Mouse (Mus musculus): Measurements from ENCODE around the gene Lrrc25.
"Not testable (repeated sequence)": the region's sequence is repeated elsewhere in the genome, so short reads cannot be mapped to it uniquely, and the experiment has no call there.

The Lrrc25 gene

DNA sequence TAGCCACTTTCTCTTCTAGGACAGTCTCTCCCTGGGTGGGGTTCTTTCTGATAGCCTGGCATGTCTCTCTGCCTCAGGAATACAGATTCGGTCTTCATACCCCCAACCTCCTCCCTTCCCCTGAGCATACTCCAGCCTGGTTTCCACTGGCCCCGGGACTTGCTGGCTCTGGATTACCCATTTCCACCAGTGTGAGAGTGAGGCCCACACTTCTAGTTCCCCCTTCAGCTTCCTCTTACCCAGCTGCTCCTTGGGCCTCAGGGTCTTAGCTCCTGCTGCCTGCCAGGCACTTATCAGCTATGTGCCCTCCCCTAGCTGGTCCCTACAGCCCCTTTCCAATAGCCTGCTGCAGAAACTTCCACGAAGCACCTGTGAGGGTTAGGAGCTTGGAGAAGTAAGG lies at the start of gene Lrrc25:
Lrrc25 (plus strand) TSS at position 262 of the 400 bp plus-strand sequence.
- DNase-seq, result no peak

DNA sequence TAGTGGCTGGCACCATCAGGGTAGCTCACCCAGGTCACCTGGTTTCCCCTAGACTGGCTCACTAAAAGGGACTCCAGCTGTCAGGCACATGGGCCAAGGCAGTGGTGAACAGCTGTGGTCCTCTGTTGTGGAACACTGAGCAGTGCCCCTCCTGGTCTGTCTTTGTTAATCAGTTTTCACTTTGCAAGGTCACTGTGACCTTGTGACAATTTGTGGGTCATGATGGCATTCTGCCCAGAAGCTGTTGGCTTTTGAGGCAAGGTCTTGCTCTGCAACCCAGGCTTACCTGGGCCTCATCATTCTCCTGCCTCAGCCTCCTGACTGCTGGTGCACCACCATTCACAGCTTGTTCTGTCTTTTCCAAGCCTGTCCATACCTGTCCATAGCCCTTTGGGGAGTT lies 45.6 kb upstream of the Lrrc25 start:
- no peak for DNase-seq

DNA sequence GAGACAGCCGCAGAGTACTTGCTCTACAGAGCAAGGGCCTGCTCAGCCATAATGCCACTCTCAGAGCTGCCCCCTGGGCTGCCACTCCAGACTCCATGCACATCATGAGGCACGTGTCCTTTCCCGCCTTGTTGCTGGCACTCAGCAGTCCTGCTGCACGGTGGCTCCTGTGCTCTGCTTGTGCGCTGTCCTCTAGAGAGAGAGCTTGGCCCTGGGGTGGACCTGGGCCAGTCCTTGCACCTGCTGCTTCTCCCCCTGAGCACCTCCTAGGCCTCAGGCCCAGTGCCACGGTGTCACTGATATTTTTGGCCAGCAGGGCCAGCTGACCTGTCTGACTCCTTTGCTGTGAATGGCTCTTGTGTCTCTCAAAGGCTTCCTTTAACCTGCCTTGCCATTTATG lies 45.0 kb upstream of the Lrrc25 start:
- no peak for DNase-seq

DNA sequence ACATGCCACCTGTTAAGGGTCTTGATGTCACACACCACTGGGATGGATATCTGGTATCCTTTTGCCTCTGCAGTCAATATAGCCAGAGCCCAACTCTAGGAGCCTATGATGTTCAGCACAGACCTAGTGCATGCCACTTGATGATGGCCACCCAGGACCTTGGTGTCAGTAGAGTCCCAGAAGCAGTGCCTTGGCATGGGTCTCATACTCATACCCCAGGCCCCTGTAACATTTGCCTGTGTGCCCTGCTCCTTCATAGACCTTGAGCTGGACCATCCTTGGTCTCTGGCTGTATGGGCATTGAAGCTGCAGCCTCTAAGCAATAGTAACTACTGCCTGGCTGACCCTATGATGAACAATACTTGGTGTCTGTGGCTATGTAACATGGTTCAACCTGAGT lies 41.7 kb upstream of the Lrrc25 start:
- DNase-seq, result no peak

DNA sequence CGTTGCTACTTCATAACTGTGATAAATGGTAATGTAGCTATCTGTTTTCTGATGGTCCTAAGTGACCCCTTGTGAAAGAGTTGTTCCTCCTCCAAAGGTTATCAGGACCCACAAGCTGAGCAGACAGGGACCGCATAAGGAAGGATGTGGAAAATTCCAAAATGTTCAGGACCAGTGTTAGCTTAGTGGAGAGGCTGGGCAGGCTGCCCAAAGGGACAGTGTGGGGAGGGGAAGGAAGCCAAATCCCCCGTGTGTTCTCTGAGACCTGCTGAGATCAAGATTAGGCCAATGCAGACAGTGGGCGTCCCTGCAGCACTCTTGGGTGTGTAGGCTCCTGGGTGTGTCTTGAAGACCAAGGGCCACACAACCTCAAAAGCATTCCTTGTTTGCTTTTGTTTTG lies 41.0 kb upstream of the Lrrc25 start:
- peak; percentile 76 to 83 for DNase-seq

DNA sequence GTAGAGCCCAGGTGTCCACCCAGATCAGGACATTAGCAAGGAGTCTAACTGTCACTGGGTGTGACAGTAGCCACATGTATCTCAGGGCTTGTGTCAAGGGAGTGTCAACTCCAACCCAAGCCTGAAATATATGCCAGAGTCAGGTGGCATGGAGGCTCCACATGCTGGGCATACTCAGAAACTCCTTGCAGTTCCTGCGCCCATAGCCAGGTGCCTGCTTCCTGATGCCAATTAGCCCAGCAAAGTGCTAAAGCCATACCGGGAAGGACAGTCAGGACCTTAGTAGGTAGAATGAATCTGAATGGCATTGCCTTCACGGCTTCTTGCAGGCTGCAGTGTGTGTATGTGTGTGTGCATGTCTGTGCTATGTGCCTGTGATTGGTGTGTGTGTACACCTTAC lies 38.7 kb upstream of the Lrrc25 start:
- no peak for DNase-seq

DNA sequence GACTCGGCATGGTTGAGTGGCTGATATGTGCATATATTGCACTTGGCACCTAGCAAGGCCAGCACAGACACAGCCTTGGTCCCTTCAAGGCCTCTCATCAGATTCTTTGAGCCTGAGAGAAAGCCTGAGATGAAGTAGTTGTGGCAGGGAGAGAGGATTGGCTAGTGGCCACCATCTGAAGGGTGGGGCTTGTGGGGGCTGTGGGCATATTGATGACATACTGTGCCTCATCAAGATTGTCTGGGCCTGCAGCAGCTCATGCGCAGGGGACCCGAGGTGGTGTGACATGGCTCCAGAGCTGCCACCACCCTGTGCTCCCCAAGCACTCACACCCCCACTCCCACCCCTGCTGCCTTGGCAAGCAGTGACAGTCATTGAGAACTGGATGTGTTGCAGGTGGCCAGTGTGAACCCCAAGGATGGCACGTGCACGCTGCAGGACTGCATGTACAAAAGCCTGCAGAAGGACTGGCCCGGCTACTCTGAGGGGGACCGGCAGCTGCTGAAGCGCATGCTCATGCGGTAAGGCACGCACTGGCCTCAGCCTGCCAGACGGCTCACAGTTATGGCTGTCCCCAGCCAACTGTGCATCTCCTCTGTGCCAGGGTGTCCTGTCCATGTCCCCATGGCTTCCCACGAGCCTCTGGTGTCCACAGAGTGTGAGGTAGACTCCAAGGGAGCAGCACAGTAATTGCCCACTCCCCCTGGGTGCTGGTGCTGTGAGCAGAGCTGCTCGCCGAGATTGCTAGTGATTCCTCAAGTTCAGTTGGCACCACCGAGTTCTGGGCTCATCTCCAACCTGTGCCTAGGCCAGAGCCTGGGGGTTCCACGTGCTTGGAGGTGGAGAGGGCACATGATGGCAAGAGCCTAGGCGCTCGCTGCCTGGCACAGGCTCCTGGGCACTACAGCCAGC lies 32.2 kb upstream of the Lrrc25 start:
- DNase-seq, result no peak

DNA sequence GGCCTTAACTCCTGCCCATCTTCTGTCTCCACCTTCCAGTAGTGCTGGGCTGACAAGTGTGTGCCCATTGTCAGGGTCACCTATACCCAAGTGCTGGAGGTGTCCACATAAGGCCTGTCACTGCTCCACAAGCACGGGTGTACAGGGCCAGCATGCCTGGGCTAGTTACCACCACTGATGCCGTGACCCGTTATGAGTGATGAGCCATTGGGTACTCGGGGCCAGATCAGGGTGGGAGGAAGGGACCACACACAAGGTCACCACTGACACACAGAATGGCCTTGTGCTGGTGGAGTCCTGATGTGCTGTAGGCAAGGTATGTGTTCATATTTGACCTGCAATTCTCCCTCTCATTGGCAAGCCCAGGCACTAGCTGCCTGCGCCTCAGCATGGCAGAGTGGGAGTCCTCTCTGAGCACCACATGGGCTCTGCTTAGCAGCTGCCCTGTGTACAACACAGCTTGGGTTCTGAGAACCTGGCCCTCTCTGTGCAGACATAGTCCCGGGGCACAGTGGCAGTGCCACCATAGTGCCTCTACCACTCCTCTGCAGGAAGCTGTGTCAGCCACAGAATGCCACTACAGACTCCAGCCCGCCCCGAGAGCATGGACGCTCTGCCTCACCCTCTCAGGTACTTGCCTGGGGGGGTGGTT lies 31.2 kb upstream of the Lrrc25 start:
- DNase-seq, result no peak

DNA sequence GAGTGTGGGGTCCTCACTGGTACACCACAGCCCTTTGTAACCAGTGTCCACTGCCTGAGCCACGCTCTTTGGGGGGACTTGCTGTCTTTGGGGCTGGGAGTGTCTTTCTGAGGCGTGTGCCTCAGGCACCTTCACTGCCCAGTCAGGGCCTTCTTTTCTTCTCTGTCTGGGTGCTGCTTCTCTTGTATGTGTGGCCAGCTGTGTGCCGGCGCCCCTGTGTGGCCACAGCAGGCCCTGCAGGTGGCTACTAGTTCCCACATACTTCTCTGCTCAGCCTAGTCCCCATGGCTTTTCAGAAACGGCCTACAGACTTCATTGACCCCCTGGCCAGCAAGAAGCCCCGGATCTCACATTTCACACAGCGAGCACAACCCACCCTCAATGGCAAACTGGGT lies 30.7 kb upstream of the Lrrc25 start:
- DNase-seq, result peak; percentile 76 to 84

DNA sequence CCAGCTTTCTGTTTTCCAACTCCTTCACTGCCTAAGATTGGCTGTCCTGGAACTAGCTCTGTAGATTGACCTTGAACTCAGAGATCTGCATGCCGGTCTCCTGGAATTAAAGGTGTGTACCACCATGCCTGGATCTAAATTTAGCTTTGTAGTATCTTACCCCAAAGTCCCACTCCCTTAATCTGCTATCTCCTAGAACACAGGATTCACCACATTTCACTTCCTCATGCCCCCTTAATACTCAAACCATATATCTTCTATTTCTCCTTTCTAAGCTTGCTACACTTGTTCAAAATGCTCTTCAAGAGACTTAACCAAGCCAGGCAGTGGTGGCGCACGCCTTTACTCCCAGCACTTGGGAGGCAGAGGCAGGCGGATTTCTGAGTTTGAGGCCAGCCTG lies 28.0 kb upstream of the Lrrc25 start:
- not testable (repeated sequence) for DNase-seq

DNA sequence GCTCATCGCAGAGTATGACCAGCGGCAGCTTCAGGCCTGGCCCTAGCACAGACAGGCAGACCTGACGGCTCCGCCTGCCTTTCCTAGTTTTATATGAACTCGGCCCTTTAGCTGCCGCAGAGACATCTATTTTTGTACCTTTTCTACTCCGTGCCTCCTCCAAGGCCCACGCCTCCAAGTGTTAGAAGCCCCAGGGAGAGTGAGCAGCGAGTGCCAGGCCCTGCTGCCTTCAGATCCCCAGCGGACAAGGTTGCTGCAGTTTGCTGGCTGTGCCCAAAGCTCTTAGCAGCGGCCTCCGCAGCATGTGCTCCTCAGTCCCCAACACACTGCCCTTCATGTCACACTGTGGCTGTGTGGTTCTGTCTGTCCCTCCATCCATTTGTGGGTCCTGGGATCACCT lies 24.4 kb upstream of the Lrrc25 start:
- no peak for DNase-seq

DNA sequence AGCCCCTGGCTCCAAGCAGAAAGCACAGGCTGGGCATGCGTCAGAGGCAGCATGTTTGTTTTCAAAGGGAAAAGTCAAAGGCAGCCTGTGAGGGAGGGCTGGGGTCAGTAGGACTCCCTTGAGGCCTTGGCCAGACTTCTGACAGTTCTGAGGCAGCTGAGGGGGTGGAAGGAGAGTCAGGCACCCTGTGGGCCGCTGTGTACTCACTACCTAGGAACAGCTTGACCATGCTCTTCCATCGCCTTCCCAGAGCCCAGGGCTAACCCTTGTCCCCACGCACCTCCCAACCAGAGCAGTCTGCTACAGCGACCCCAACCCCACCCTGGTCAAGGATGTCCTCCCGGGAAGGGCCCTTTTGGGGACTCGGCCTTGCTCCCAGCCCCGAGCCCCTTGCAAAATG lies 22.8 kb upstream of the Lrrc25 start:
- DNase-seq, result peak; percentile 49 to 70

DNA sequence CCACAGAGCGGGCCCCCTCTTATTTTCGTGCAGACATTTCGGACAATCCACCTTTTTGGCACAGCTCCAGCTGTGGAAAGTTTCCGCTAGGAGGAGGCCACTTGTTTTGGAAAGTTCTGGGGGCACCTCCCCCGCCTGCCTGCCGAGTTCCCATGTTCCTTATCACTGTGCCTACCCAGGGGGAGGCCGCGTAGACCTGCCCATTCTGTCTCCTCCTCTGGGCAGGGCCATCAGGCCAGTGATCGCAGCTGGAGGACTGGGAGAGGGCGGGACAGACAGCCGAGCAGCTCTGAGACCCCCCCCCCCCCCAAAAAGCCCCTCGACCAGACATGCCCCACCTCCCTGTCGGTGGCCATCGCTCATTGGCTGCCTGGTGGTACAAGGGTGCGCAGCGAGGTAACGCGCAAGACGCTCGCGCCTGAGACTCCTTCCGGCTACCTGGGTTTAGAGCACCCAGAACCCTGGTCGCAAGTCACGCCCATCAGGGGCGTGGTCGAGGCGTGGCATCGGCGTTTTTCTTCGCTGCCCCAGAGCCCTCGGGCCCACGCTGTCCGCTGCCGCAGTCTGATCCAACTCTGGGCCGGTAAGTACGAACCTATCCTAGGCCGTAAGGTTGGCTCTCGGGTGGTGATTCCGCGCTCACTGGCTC lies 21.9 kb upstream of the Lrrc25 start, which contains the start of gene Isyna1:
Isyna1 (plus strand) TSS at position 413 of the 649 bp plus-strand sequence.
- DNase-seq, result peak; percentile 95 to 96

DNA sequence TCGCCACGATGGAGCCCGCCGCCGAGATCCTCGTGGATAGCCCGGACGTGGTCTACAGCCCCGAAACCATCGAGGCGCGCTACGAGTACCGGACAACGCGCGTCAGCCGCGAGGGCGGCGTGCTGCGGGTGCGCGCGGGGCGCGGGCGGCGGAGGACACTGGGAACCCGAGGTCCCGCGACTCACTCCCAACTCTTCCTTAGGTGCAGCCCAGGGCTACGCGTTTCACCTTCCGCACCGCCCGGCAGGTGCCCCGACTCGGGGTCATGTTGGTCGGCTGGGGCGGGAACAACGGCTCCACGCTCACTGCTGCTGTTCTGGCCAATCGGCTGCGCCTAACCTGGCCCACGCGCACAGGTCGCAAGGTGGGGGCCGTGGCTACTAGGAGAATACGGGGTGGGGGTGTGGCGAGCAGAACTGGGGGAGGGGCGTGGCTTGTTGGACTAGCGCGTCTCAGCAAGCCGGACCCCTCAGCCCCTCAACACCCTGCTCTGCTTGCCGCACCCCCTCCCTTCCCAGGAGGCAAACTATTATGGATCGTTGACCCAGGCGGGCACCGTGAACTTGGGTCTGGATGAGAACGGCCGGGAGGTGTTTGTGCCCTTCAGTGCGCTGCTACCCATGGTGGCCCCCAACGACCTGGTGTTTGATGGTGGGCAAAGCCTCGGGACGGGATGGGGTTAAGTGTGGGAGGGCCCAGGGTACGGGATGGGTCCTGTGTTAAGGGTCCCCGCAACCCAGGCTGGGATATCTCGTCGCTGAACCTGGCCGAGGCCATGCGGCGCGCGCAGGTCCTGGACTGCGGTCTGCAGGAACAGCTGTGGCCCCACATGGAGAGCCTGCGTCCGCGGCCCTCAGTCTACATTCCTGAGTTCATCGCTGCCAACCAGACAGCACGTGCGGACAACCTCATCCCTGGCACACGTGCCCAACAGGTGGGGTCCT lies 21.1 kb upstream of the Lrrc25 start:
- peak; percentile 63 to 75 for DNase-seq

DNA sequence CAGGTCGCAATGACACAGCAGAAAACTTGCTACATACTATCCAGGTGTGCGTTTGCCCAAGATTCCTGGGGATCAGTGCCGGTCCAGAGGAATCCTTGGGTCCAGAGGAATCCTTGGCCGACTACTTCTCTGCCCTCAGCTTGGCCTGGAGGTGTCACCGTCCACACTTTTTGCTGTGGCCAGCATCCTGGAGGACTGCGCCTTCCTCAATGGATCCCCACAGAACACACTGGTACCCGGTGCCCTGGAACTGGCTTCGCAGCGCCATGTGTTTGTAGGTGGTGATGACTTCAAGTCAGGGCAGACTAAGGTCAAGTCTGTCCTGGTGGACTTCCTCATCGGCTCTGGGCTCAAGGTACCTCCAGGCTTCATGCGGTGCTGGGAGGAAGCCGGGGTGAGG lies 20.1 kb upstream of the Lrrc25 start:
- DNase-seq, result no peak

DNA sequence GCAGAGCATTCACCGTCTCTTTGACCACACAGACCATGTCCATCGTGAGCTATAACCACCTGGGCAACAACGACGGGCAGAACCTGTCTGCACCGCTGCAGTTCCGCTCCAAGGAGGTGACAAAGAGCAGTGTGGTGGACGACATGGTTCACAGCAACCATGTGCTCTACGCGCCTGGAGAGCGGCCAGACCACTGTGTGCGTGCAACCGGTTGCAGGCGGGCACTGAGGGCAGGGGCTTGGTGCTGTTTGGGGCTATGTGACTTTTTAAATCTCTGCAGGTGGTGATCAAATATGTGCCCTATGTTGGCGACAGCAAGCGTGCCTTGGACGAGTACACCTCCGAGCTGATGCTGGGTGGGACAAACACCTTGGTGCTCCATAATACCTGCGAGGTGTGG lies 19.7 kb upstream of the Lrrc25 start:
- peak in 1 of 2 experiments; percentile 58 for DNase-seq

DNA sequence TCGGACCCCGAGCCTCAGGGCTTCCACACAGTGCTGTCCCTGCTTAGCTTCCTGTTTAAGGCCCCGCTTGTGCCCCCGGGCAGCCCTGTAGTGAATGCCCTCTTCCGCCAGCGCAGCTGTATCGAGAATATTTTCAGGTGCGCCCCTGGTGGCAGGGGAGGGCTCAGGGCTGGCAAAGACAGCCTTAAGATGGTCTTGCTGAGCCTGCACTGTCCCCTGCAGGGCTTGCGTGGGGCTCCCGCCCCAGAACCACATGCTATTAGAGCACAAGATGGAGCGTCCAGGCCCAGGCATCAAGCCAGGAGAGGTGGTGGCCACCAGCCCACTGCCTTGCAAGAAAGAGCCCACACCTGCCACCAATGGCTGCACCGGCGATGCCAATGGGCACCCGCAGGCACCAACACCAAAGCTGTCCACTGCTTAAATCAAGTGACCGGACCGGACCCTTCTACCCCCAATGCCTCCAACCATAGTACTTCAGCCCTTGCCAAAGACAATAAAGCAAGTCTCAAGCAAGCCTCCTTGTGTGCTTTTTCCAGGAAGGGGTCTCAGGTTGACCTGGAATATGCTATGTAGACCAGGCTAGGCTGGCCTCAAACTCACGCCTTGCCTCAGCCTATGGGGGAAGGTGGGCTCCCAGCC lies 19.1 kb upstream of the Lrrc25 start:
- peak; percentile 58 to 70 for DNase-seq

DNA sequence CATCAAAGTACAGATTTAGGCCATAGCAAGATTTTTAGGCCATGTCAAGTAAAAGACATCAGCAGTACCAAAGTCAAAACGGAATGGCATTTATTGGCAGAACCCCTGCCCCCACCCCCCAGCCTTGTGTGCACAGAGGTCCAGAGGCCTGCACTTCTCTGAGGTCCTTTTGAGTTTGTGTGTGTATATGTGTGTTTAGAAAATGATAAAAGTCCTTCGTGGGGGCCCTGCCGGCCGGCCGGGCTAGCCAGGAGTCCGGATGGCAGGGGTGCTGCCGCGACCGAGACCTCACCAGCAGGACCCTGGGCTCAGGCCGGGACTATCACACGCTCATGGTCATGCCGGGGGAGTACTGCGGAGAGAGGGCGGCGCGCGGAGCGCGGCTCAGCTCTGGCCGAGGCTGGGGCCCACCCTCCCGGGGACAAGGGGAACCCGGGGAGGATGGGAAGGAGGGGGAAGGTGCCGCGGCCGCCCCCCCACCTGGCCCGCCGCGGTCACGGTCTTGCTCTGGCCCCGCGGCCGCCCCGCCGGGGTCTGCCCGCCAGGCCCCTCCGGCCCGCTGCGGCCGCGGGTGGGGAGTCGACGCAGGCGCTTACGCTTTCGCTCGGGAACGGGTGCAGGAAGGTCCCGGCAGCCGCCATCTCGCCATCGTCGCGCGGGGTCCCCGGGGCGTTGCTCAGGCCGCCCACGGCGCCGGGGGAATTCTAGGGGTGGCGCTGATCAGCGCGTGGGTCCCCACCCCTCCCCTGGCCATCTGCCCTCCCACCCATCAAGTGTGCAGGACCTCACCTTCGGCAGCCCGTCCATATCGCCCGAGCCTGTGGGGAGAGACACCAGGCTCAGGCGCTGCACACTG lies 18.3 kb upstream of the Lrrc25 start:
- peak; percentile 42 to 58 for DNase-seq

DNA sequence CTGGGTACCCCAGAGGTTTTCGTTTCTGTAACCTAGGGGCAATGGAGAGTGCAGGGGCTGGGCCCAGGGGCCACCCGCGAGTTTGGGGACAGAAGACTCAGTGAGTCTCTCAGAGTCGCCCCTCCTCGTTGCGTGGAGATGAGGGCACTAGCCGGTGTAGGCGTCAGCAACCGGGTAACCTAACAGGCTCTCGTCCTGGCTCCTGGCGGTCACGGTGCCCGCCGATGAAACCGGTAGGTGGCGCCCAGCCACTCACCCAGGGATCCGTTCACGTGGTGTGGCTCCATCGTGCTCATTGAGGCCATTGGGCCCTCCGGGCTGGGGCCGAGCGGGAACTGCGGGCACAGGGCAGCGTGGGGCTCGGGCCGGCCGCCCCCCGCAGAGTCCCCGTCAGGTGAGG lies 17.7 kb upstream of the Lrrc25 start:
- peak; percentile 90 to 93 for DNase-seq

DNA sequence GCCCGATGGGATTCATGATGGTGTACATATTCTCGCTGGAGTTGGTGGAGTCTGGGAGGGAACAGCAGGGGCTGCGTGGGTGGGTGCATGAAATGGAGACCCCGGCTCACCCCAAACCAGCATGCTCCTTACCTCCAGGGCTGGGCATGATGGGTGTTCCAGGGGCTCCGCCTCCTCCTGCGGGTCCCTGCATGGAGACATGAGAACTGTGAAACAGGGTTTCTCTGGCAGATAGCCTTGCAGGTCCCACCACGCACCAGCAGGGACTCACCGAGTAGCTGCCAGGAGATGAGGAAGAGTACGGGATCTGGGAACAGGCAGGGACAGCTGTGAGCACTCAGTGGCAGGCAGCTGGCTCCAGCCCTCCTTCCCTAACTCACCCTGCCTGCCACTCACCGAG lies 17.2 kb upstream of the Lrrc25 start:
- DNase-seq, result peak; percentile 50 to 71

Measured in kidney, postnatal 4 days (tissue).